Mouse (Mus musculus) urinary bladder, adult 18-20 months (tissue): Measurements from ENCODE around the gene Zfp808.
"Not testable (repeated sequence)": the region's sequence is repeated elsewhere in the genome, so short reads cannot be mapped to it uniquely, and the experiment has no call there.

Source experiments
- DNase-seq, 2 experiments: peaks; one replicate each; pipeline ENCODE4 v3.0.0; 2022; ENCODE audit warnings: low spot score in 2 of 2, mixed read lengths in 2 of 2

Zfp808 gene

GRCm38 (mm10) chr13:62129432-62130171, at the start of gene Zfp808:
Gene Zfp808, plus strand, starts transcription at chr13:62129886.
- peak; percentile 43 to 59 for DNase-seq

DNA sequence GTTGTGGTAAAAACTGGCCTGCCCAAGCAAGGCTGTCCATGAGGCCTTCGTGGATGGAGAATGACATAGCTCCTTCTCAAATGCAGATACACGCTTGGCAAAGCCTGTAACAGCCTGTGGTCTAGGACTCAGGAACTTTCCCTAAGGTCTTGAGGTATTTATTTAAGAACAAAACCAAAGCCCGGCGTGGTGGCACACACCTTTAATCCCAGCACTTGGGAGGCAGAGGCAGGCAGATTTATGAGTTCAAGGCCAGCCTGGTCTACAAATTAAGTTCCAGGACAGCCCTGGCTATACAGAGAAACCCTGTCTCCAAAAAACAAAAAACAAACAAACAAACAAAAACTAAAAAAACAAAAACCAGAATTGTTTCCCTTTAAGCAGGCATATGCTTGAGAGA, 30.9 kb upstream of the Zfp808 start:
- not testable (repeated sequence) for DNase-seq

DNA sequence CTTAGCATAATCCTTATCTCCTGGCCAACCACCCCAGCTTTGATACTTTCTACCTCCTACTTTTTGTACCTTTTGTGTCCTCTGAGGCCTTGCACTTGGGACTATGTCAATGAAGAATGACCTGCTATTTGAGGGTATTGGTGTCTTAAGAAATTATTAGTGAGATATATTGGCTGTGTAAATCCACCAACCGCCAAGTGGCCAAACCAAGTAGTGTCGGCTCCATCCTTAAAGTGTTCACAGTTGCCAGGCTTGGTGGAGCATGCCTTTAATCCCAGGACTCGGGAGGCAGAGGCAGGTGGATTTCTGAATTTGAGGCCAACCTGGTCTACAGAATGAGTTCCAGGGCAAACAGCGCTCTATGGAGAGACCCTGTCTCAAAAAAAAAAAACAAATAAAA, 30.2 kb upstream of the Zfp808 start:
- DNase-seq = not testable (repeated sequence)

- DNase-seq = not testable (repeated sequence)
These were observed 27.3 kb upstream of the Zfp808 start for GRCm38 (mm10) chr13:62102368-62102767.

- DNase-seq = not testable (repeated sequence)
These were observed 13.8 kb upstream of the Zfp808 start for GRCm38 (mm10) chr13:62115861-62116260.

DNA sequence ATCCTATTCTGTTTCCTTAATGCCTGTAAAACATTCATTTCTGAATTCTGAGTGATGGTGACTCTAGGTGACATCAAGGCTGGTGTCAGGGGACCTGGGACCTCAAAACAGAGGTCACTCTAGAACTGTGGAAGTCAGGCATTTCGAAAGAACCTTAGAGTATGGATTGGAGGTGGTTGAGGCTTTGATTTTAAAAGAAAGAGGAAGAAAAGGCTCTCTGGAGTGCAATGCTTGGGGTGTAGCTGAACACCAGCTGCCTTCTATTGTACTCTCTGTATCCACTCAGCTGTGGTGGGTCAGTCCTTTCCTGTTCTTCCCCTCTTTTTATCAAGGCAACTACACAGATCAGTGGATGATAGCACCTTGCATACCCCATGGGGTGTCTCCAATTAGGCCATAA, 8.1 kb upstream of the Zfp808 start:
- not testable (repeated sequence) for DNase-seq

- DNase-seq = not testable (repeated sequence)
These were observed 52.4 kb downstream of the Zfp808 start for GRCm38 (mm10) chr13:62181835-62182755.

DNA sequence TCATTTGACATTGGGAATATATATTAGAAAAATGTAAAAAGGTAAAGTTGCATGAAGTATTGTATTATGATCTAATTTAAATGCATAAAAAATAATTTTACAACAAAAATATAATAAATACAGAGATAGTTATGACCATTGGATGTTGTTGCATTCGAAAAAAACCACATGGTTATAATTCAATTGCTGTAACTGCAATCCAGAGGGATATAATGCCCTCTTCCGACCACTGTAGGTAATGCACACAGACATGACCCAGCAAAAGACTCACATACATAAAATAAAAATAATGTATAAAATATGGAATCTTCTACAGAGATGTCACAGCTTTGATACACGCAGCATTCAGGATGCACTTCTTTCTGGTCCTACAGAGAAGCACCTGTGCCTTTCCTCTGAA, 115.6 kb downstream of the Zfp808 start:
- DNase-seq = no peak

- not testable (repeated sequence) for DNase-seq
These were observed 125.5 kb downstream of the Zfp808 start for GRCm38 (mm10) chr13:62255226-62255625.

DNA sequence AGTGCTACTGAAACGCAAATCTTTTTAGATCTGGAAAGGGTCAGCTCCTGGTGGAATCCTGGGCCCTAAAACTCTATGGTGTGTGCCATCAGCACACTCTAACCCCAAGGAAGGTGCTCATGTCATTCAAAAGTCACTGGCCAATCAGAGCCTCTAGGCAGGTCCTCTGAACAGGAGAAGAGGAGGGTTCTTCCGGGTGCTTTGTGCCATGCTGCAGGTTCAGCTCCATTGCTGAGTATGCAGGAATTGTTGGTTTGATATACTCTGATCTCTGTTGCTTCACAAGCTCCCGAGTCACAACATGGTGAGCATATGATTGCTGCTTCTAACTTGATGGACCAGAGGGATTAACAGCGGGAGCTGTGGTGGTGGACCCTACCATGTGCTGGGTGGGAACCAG, 133.7 kb downstream of the Zfp808 start:
- no peak for DNase-seq
